Mouse (Mus musculus) CH12F3 (cell line): ENCODE data around the gene Phip.

Source experiments
- in situ Hi-C: fragments of 300-500 bp; cut with MboI; formaldehyde crosslinking; loops from 2 replicates; pipeline ENCODE4 v1.14.3; 2020; ENCODE audit warnings: low sequenced_read_pairs

Gene Phip

GRCm38 (mm10) chr9:82877078-82877477, 98.2 kb downstream of the Phip start:
- in situ Hi-C loops = no loop called here

- in situ Hi-C loops = no loop called here
Measured at GRCm38 (mm10) chr9:82867698-82868097, 107.6 kb downstream of the Phip start.

- in situ Hi-C loops = no loop called here
Measured at GRCm38 (mm10) chr9:82866121-82866520, 109.2 kb downstream of the Phip start.

GRCm38 (mm10) chr9:82861775-82862430, 113.4 kb downstream of the Phip start:
- in situ Hi-C loops = no loop called here

- in situ Hi-C loops = no loop called here
Measured at GRCm38 (mm10) chr9:82861316-82861715, 114.0 kb downstream of the Phip start.

GRCm38 (mm10) chr9:82860805-82861204, 114.5 kb downstream of the Phip start:
- in situ Hi-C loops = no loop called here

- in situ Hi-C loops = no loop called here
Measured at GRCm38 (mm10) chr9:82856241-82856640, 119.1 kb downstream of the Phip start.

- in situ Hi-C loops = no loop called here
Measured at GRCm38 (mm10) chr9:82854973-82855614, 120.2 kb downstream of the Phip start.

GRCm38 (mm10) chr9:82854040-82854439, 121.3 kb downstream of the Phip start:
- in situ Hi-C loops = no loop called here

GRCm38 (mm10) chr9:82842671-82843070, 132.6 kb downstream of the Phip start:
- in situ Hi-C loops = no loop called here

- in situ Hi-C loops = no loop called here
Measured at GRCm38 (mm10) chr9:82835921-82836320, 139.4 kb downstream of the Phip start.

- in situ Hi-C loops = no loop called here
Measured at GRCm38 (mm10) chr9:82831891-82832290, 143.4 kb downstream of the Phip start.

- in situ Hi-C loops = no loop called here
Measured at GRCm38 (mm10) chr9:82829693-82830430, 145.5 kb downstream of the Phip start.

- in situ Hi-C loops = no loop called here
Measured at GRCm38 (mm10) chr9:82829007-82829689, 146.2 kb downstream of the Phip start, which contains the start of gene Irak1bp1. Irak1bp1 (plus strand) TSS chr9:82829540.

GRCm38 (mm10) chr9:82826426-82826825, 148.9 kb downstream of the Phip start:
- in situ Hi-C loops = no loop called here
